Mouse (Mus musculus): ENCODE measurements around the gene Hmga1b.

DNA sequence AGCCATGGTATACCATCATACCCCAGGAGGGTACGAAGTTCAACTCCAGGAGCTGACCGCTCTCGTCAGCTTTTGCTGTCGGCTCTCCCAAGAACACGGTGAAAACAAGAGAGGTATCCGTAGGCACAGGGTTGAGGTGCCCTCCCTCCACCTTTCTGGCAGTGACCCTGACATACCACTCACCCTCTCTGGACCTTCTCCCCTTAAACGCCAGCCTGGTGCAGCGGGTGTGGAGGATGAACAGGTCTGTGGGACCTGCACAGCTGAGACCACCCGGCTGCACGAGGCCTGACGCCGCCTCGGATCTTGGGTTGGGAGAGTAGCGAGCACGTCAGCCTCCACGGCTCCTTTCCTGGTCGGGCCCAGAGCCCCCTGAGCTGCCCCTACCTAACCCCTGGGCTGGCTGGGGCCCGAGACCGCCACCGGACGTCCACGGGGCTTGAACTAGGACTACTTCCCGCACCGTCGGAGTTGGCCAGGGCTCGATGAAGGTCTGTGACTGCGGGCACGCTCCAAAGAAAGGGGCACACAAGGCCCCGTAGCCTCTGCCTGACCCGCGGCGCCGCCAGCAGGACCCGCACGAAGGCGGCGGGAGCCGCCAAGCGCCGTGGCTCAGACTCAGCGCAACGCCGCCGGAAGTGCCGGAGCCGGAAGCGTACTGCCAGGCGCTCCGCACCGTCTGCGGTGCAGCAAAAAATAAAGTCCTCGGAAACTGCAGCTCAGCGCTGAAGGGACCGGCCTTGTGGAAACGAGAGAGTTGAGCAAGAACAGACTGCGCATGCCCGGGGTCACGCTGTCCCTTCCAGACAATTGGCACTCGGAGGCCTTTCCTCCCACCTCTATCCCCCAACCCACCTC lies 33.4 kb downstream of the Hmga1b start, which contains the start of gene Dus1l:
- TF ChIP-seq EP300 (IDR thresholded peaks at IDR 0.05; ENCODE audit: low read depth) (peak; percentile 63; the same call in 1 of the 2 replicates), CTCF (IDR thresholded peaks at IDR 0.05; ENCODE audit: low read depth) (no peak)

Measured in liver, postnatal 0 days (tissue).